Mouse (Mus musculus): ENCODE measurements around the gene Slc25a15. TPM values are rescaled to one million over a fixed set of nuclear protein-coding genes. Genes with fewer than 3 reads are reported as not detected.

Slc25a15 gene
- 251 TPM for polyA plus RNA-seq (2014; fragmentation: Illumina TruSeq; extraction: RNeasy Lipid Tissue Mini Kit (QIAGEN cat#74804); ENCODE audit: low replicate concordance)

GRCm38 (mm10) chr8:22398142-22398951 is at the start of gene Slc25a15:
TSS of gene Slc25a15 (minus strand) at chr8:22398597.

GRCm38 (mm10) chr8:22411282-22411702 is 12.9 kb upstream of the Slc25a15 start, which contains the start of gene Mrps31:
TSS of gene Mrps31 (plus strand) at chr8:22411361.

Other genes starting within 250 kb of the Slc25a15 start
- gene Nek3, start 232.2 kb downstream of the Slc25a15 start, polyA plus RNA-seq (2014; fragmentation: Illumina TruSeq; extraction: RNeasy Lipid Tissue Mini Kit (QIAGEN cat#74804); ENCODE audit: low replicate concordance) = 13.1 TPM
- gene Ckap2, start 212.8 kb downstream of the Slc25a15 start, polyA plus RNA-seq (2014; fragmentation: Illumina TruSeq; extraction: RNeasy Lipid Tissue Mini Kit (QIAGEN cat#74804); ENCODE audit: low replicate concordance) = 19.8 TPM
- 32.7 TPM for gene Vps36, start 205.8 kb downstream of the Slc25a15 start, polyA plus RNA-seq (2014; fragmentation: Illumina TruSeq; extraction: RNeasy Lipid Tissue Mini Kit (QIAGEN cat#74804); ENCODE audit: low replicate concordance)
- gene Thsd1, start 171.3 kb downstream of the Slc25a15 start, polyA plus RNA-seq (2014; fragmentation: Illumina TruSeq; extraction: RNeasy Lipid Tissue Mini Kit (QIAGEN cat#74804); ENCODE audit: low replicate concordance) = 0.26 TPM
- not detected for gene Tpte, start 115.2 kb downstream of the Slc25a15 start, polyA plus RNA-seq (2014; fragmentation: Illumina TruSeq; extraction: RNeasy Lipid Tissue Mini Kit (QIAGEN cat#74804); ENCODE audit: low replicate concordance)
- 79.8 TPM for gene Mrps31, start 12.8 kb upstream of the Slc25a15 start, polyA plus RNA-seq (2014; fragmentation: Illumina TruSeq; extraction: RNeasy Lipid Tissue Mini Kit (QIAGEN cat#74804); ENCODE audit: low replicate concordance)

Data from small intestine, adult 10 weeks (tissue).